Mouse (Mus musculus) olfactory bulb, adult 2 months (tissue): ENCODE data around the gene Ddx18. TPM values are rescaled to one million over a fixed set of nuclear protein-coding genes. Genes with fewer than 3 reads are reported as not detected.

Experiments
- H3K27ac ChIP-seq: fragments of 200-500 bp; 2 replicates; pipeline ENCODE4 v1.5.1; 2012; ENCODE audit warnings: low read depth, low read length; ENCODE audit not compliant: insufficient read depth
- H3K4me1 ChIP-seq: fragments of 200-500 bp; 2 replicates; pipeline ENCODE4 v1.6.1; 2012; ENCODE audit warnings: low read length; ENCODE audit not compliant: control insufficient read depth, insufficient read depth
- H3K4me3 ChIP-seq: fragments of 200-500 bp; 2 replicates; pipeline ENCODE4 v1.5.1; 2012; ENCODE audit warnings: mild to moderate bottlenecking, low read depth, low read length, moderate library complexity; ENCODE audit not compliant: insufficient read depth
- CTCF ChIP-seq: fragments of 200-500 bp; IDR thresholded peaks from 2 replicates; pipeline ENCODE4 v1.5.1; 2012; ENCODE audit warnings: low read depth, mild to moderate bottlenecking, low read length, moderate library complexity; ENCODE audit not compliant: insufficient read depth
- POLR2A ChIP-seq: fragments of 200-500 bp; IDR thresholded peaks from 2 replicates; pipeline ENCODE4 v1.6.1; 2012; ENCODE audit warnings: mild to moderate bottlenecking, low read depth, low read length, moderate library complexity; ENCODE audit not compliant: insufficient read depth
- WGBS: fragments of 180-500 bp; shearing (Covaris S2); methylation state at CpG from one replicate; pipeline ENCODE4 v1.1.7; 2018; 5-methylcytosine and 5-hydroxymethylcytosine counted together
- polyA plus RNA-seq: library from polyadenylated mRNA; stranded (reverse); fragments of >200 nt; gene quantifications from 2 replicates; pipeline ENCODE4 v1.2.4, GENCODE M21; 2012; ENCODE audit warnings: low replicate concordance; ENCODE audit not compliant: missing spikeins, insufficient read depth, insufficient read length

Gene Ddx18
- not detected in 2 replicates for polyA plus RNA-seq

DNA sequence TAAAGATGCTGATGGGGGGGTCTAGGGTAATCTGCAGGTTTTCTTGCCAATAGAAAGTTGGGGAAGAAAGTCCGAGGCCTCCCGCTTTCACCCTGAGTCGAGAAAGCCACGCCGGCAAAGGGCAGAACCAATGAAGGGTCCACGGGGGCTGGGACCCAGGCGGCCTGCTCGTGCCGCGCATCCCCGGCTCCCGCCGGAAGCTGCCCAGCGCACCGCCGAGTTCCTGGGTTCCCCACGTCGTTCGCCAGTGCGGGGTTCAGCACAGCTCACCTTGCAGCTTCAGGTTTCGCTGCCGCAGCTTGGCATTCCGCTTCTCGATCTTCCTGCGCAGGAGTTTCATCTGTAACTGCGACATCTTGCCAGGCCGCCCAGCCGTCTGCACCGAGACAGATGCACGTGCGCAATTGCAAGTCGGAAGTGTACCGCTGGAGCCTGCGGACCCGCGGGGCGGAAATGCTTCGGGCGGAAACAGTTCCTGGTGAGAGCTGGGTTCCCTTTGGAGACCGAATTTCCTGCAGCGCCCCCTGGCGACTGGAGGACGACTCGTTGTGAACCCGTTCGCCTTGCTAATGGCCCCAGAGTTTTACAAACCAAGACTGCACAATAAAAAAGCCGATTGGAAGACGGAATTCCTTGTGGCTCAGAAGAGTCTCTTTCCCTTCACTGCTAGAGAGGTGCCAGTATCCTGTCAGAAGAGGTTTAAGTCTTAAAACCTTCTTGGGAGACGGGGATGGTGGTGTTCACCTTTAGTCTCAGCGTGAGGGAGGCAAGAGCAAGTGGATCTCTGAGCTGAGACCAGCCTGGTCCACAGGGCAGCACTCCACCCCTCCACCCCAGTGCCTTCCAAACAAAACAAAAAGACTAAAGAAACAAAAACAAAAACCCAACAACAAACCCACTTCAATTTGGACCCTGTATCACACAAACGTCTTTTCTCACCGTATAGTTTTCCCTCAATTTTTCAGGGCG, at the start of gene Ddx18:
TSS of gene Ddx18 (minus strand) at position 469 of the 969 bp plus-strand sequence.
- 6% methylated on average over 53 of the region's 53 CpGs for WGBS
- H3K27ac ChIP-seq = no peak within 1 kb of the TSS
- TF ChIP-seq CTCF (peak; percentile 60), POLR2A (peak; percentile 53)

DNA sequence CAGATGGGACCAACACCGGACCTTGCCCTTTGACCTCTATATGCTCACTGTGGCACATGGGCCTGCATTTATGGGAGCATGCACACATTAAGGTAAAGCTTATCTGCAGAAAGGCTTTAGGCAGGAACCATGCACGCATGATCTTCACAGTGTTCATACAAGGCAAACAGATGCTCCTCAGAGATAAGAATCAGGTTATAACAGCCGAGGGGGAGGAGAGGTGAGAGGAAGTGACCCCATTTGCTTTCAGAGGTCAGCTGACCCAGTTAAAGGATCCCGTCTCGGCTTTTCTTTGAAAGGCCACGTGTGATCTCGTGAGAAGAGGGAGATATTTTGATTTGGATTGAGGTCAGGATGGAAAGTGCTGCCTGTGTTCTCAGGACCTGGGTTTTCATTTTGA, 40.2 kb upstream of the Ddx18 start:
- H3K4me1 ChIP-seq = no peaks in the 10 kb centered on the region
- H3K4me3 ChIP-seq = no peak overlapping the region
- H3K27ac ChIP-seq = no peak overlapping the region
- TF ChIP-seq CTCF (no peak), POLR2A (no peak)
- 79% methylated on average over 7 of the region's 7 CpGs for WGBS

More for the DNA sequence above, at the start of gene Ddx18:
- peaks cover 2% of the 10 kb centered on the region for H3K4me1 ChIP-seq
- H3K4me3 ChIP-seq = peak within 1 kb of the TSS; percentile 85

DNA sequence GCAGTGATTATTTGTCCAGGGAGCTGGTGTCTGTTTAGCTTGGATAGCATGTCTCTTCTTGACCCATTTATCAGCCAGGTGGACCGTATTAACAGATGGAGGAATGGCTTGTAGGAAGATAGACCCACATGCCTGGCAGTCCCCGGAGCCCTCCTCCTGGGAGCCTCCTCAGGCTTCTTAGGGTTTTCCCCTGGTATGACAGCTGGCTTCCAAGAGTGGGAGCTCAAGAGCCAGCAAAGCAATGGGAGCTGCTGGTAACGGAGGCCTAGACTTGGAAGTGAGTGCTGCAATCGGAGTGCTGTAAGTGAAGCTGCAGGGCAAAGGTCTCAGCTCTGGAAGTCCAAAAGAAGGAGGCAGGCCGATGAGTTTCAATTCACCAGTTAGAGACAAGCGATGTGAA, 37.3 kb upstream of the Ddx18 start:
- WGBS = 59% methylated on average over 6 of the region's 6 CpGs
- no peak for TF ChIP-seq CTCF
- TF ChIP-seq POLR2A = no peak
- H3K4me3 ChIP-seq = no peak overlapping the region

DNA sequence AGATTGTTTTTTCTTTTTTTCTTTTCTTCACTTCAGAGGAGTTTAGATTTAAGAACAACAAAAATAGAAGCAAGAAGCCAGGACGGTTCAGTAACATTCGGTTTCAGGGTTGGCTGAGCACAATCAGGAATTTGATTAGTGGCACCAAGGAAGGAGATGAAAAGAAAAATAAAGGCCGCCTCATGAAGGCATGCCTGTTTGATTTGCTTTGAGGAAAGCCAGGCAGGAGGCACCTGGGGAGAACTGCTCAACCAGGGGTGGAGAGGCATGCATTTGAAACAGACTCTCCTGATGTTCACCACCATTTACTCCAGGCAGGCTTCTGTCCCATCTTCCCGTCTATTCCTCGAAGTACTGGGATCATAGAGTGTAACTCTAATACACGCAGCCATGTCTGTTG, 34.1 kb upstream of the Ddx18 start:
- TF ChIP-seq POLR2A (no peak), CTCF (no peak)
- WGBS = 78% methylated on average over 6 of the region's 6 CpGs
- Histone ChIP-seq H3K4me1 (no peaks in the 10 kb centered on the region), H3K27ac (no peak overlapping the region), H3K4me3 (no peak overlapping the region)

More for the DNA sequence above, 37.3 kb upstream of the Ddx18 start:
- H3K4me1 ChIP-seq = no peaks in the 10 kb centered on the region
- H3K27ac ChIP-seq = no peak overlapping the region

DNA sequence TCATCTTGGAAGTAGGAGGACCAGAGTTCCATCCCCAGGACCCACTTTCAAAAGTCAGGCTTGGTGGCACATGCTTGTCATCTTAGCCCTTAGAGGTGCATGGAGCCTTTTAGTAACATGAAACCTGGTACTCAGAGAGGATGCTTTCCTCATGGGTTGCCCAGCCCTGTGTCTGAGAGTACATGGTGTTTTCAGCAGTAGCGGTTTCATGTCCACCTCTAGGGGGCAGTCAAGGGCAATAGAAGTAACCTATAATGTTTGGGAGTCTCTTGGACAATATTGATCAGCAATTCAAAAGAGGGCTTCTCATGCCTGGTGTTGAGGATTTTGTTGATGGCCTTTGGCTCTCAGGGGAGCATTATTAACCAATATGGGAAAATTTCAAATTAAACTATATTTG, 33.3 kb upstream of the Ddx18 start:
- H3K4me1 ChIP-seq = no peaks in the 10 kb centered on the region

DNA sequence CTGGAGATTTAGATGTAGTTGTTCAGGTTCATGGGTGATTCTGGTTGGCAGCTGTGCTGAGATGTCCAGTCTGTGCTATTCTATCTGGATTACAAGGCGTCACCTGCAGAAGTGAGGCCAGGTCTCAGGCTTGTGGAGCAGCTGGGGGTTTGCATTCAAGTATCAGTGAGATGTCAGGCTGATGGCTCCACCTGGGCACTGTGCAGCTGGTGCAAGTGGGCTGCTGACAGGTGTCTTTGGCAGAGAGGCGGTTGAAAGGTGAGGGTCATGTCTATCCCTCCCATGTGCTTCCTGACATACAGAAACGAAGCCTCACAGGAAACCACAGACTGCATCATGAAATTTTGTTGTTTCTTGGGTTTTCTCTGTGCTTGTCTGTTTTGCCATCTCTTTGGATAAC, 30.6 kb upstream of the Ddx18 start:
- Histone ChIP-seq H3K27ac (no peak overlapping the region), H3K4me3 (no peak overlapping the region), H3K4me1 (no peaks in the 10 kb centered on the region)
- TF ChIP-seq CTCF (no peak), POLR2A (no peak)
- 89% methylated on average over 3 of the region's 3 CpGs for whole genome bisulfite sequencing

More for the DNA sequence above, 33.3 kb upstream of the Ddx18 start:
- WGBS = 33% methylated on average over 1 of the region's 1 CpGs
- TF ChIP-seq CTCF (no peak), POLR2A (no peak)
- no peak overlapping the region for H3K27ac ChIP-seq
- no peak overlapping the region for H3K4me3 ChIP-seq

DNA sequence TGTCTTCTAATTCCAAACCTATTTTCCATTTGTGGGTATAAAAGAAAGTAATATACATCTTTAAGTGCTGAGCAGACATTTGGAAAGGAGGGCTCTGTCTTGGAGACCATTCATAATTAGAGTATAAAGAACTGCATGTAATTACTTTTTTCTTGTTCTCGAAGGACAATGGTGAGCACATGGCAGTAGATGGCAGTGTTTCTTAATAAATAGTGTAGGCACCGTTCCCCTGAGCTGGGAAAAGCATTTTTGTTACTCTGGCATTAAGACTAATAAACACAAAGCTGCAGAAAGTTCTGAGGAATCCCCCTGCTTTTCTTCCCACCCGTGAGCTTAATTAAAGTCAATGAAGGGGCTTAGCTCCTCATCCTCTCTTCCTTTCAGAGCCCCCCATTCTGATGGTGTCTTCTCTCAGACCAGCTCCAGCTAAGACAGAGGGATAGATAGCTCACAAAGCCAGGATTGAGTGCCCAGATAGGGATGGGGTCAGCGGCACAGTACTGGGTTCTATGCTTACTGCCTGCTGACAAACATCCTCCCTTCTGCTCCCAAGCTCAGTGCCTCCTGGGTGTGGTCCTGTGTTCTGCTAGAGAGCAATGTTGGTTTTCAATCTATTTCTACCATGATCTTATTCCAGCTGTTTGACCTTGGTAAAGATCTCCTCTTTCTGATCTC, 29.3 kb upstream of the Ddx18 start:
- TF ChIP-seq CTCF (no peak), POLR2A (no peak)
- no peak overlapping the region for H3K4me3 ChIP-seq
- WGBS = 7% methylated on average over 4 of the region's 4 CpGs
- no peak overlapping the region for H3K27ac ChIP-seq
- no peaks in the 10 kb centered on the region for H3K4me1 ChIP-seq

DNA sequence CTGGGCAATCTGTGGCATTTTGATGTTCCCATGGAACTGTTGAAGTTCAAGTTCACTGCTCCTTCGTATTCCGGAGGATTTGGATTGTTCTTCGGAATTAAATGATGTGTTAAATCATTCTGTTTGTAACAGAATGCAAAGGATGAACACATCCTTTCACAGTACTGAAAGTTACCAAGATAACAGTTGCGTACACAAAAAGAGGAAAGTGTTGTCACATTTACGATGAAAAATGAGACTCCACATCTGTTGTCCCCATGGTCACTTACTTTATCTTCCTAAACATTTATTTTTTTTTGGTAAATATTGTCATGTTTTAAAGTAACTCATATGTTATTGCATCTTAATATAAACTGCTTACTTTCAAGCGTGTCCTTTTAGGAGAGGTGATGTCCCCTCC, 17.0 kb upstream of the Ddx18 start:
- H3K27ac ChIP-seq = no peak overlapping the region
- TF ChIP-seq CTCF (no peak), POLR2A (no peak)
- no peak overlapping the region for H3K4me3 ChIP-seq
- H3K4me1 ChIP-seq = no peaks in the 10 kb centered on the region
- WGBS = 86% methylated on average over 6 of the region's 6 CpGs
